11 mouse cellular contexts compared by ENCODE assay signal in genomic region chr12:70794543-70795388, GRCm38 (mm10). TPM values are rescaled to one million over a fixed set of nuclear protein-coding genes. Genes with fewer than 3 reads are reported as not detected.
DNase-seq lines count a peak whose midpoint lies in the region; ATAC-seq and TF ChIP-seq lines count a peak whose summit lies in the region.
"Had no signal": no experiment of that assay in that cellular context is flagged by ENCODE, and none has a peak within 500 bp of the region (broad histone marks: within the 10 kb centered on the region; RNA-seq: fewer than 3 reads in every experiment).

No protein-coding gene starts in this region.

- no peak for TF ChIP-seq CTCF in cerebellum, adult 2 months (IDR thresholded peaks at IDR 0.05; ENCODE audit: borderline replicate concordance, insufficient read depth, low read depth, low read length)

- H3K27ac ChIP-seq in cerebellum, adult 2 months (ENCODE audit: insufficient read depth, low read length): no peak overlapping the region
- no peak overlapping the region for H3K27ac ChIP-seq in midbrain, embryonic 14.5 days (replicated peaks; ENCODE audit: low read depth, low read length)
- H3K27ac ChIP-seq in midbrain, embryonic 11.5 days (ENCODE audit: low read depth, low read length): no peak overlapping the region
- H3K27ac ChIP-seq: neural tube, embryonic 13.5 days had no signal

- H3K27me3 ChIP-seq in cerebellum, adult 2 months (ENCODE audit: control insufficient read depth, insufficient read depth, low read length): no peaks in the 10 kb centered on the region
- no peaks in the 10 kb centered on the region for H3K27me3 ChIP-seq in midbrain, embryonic 14.5 days (ENCODE audit: control insufficient read depth, insufficient read depth, low read length)
- H3K27me3 ChIP-seq in midbrain, embryonic 11.5 days (ENCODE audit: control insufficient read depth, insufficient read depth, low read length): no peaks in the 10 kb centered on the region
- H3K27me3 ChIP-seq: neural tube, embryonic 13.5 days had no signal

- no peak overlapping the region for H3K4me3 ChIP-seq in cerebellum, adult 2 months (replicated peaks; ENCODE audit: insufficient read depth, low read depth, low read length)
- H3K4me3 ChIP-seq in midbrain, embryonic 14.5 days (replicated peaks; ENCODE audit: low read depth, low read length): no peak overlapping the region
- no peak overlapping the region for H3K4me3 ChIP-seq in midbrain, embryonic 11.5 days (ENCODE audit: low read depth, low read length)
- H3K4me3 ChIP-seq: neural tube, embryonic 13.5 days had no signal

- no peak for TF ChIP-seq POLR2A in cerebellum, adult 2 months (IDR thresholded peaks at IDR 0.05; ENCODE audit: borderline replicate concordance, insufficient read depth, low read length)

- peak; percentile 22 to 44 for DNase-seq in cerebellum, adult 2 months
- no peak for DNase-seq in cerebellum, postnatal 36 days
- DNase-seq in midbrain, embryonic 14.5 days: peak; percentile 57
- no peak for DNase-seq in midbrain, embryonic 11.5 days (ENCODE audit: low spot score, missing footprints)
- peak; percentile 77 for DNase-seq in gonadal fat pad, adult 2 months (ENCODE audit: low read depth)
- DNase-seq in retina, postnatal 1 day: peak; percentile 64
- DNase-seq in testis, postnatal 10 days (ENCODE audit: low spot score): no peak
- DNase-seq: cerebellum, adult 9-11 months; kidney, adult 2 months had no signal

- no peaks in the 10 kb centered on the region for H3K36me3 ChIP-seq in midbrain, embryonic 14.5 days (ENCODE audit: control insufficient read depth, insufficient read depth, low read length)
- no peaks in the 10 kb centered on the region for H3K36me3 ChIP-seq in midbrain, embryonic 11.5 days (ENCODE audit: control insufficient read depth, insufficient read depth, low read length)
- H3K36me3 ChIP-seq: neural tube, embryonic 13.5 days had no signal

- ATAC-seq in midbrain, embryonic 14.5 days (ENCODE audit: low FRiP score, low TSS enrichment): no peak
- no peak for ATAC-seq in midbrain, embryonic 11.5 days (ENCODE audit: low FRiP score)
- no peak for ATAC-seq in megakaryocyte-erythroid progenitor cell, adult 5-6 weeks (replicated peaks; ENCODE audit: low FRiP score, low TSS enrichment, poor library complexity, severe bottlenecking)

- H3K9ac ChIP-seq in midbrain, embryonic 14.5 days (replicated peaks; ENCODE audit: low read length): no peak overlapping the region
- no peak overlapping the region for H3K9ac ChIP-seq in midbrain, embryonic 11.5 days (ENCODE audit: low read length)
- H3K9ac ChIP-seq: neural tube, embryonic 13.5 days had no signal

- WGBS in cerebellum, adult 2 months: 46% methylated on average over 16 of the region's 16 CpGs
- 42% methylated on average over 16 of the region's 16 CpGs for WGBS in midbrain, embryonic 14.5 days
- WGBS in midbrain, embryonic 11.5 days: 55% methylated on average over 16 of the region's 16 CpGs

- peaks cover 4% of the 10 kb centered on the region; the same call in 1 of the 2 replicates for H3K4me1 ChIP-seq in cerebellum, adult 2 months (ENCODE audit: control insufficient read depth, insufficient read depth, low read length)
- H3K4me1 ChIP-seq in midbrain, embryonic 14.5 days (ENCODE audit: control insufficient read depth, insufficient read depth, low read length): no peaks in the 10 kb centered on the region
- H3K4me1 ChIP-seq in midbrain, embryonic 11.5 days (ENCODE audit: control insufficient read depth, insufficient read depth, low read length): peaks cover 3% of the 10 kb centered on the region

- no peak overlapping the region for H3K4me2 ChIP-seq in midbrain, embryonic 14.5 days (ENCODE audit: low read length)
- H3K4me2 ChIP-seq in midbrain, embryonic 11.5 days: no peak overlapping the region
- H3K4me2 ChIP-seq: neural tube, embryonic 13.5 days had no signal

- H3K9me3 ChIP-seq in midbrain, embryonic 14.5 days (ENCODE audit: control insufficient read depth, low read length): no peaks in the 10 kb centered on the region
- H3K9me3 ChIP-seq in midbrain, embryonic 11.5 days (ENCODE audit: control insufficient read depth, low read length): no peaks in the 10 kb centered on the region
- H3K9me3 ChIP-seq: neural tube, embryonic 13.5 days had no signal

RNA-seq across cellular contexts. Expression of gene Frmd6, which starts 30.5 kb away (rescaled TPM):
- polyA plus RNA-seq in cerebellum, adult 2 months (2012; rRNA removed): 11.2 and 14.2 TPM in 2 replicates
- polyA plus RNA-seq in midbrain, embryonic 14.5 days (2014; fragmentation: Nextera tagmentation; extraction: Ambion mirVana): 5.9 and 11.0 TPM in 2 replicates
- polyA plus RNA-seq in midbrain, embryonic 11.5 days (2014; fragmentation: Nextera tagmentation; extraction: Ambion mirVana): 15.9 and 20.1 TPM in 2 replicates
- 15.2 and 17.5 TPM in 2 replicates for polyA plus RNA-seq in gonadal fat pad, adult 2 months (2012; rRNA removed)
- total RNA-seq in megakaryocyte-erythroid progenitor cell, adult 5-6 weeks (2014; fragmentation: Nextera tagmentation): 3.0 and 3.6 TPM in 2 replicates
- total RNA-seq in megakaryocyte-erythroid progenitor cell, adult 5-6 weeks (2017): 2.3 and 5.4 TPM in 2 replicates

Comparison
In these comparisons a context has a peak if more than half of its experiments do, and no peak if none do; other contexts are left out.
1. DNase-seq: peak in cerebellum, adult 2 months (2 of 2), midbrain, embryonic 14.5 days (single experiment), gonadal fat pad, adult 2 months (single experiment) and retina, postnatal 1 day (single experiment); none in cerebellum, postnatal 36 days (0 of 2), midbrain, embryonic 11.5 days (single experiment) and testis, postnatal 10 days (single experiment).